Mouse (Mus musculus): Measurements from ENCODE around the gene Lemd2.
A peak's percentile ranks its signal among the peaks of the same experiment; 100 is the strongest.

Gene Lemd2

GRCm38 (mm10) chr17:27226701-27227100, 22.4 kb upstream of the Lemd2 start:
- DNase-seq = no peak

GRCm38 (mm10) chr17:27225801-27226200, 21.5 kb upstream of the Lemd2 start:
- no peak for DNase-seq

- DNase-seq = no peak
Observed at GRCm38 (mm10) chr17:27223821-27224220, 19.6 kb upstream of the Lemd2 start.

- DNase-seq = no peak
Observed at GRCm38 (mm10) chr17:27221562-27221961, 17.3 kb upstream of the Lemd2 start.

DNA sequence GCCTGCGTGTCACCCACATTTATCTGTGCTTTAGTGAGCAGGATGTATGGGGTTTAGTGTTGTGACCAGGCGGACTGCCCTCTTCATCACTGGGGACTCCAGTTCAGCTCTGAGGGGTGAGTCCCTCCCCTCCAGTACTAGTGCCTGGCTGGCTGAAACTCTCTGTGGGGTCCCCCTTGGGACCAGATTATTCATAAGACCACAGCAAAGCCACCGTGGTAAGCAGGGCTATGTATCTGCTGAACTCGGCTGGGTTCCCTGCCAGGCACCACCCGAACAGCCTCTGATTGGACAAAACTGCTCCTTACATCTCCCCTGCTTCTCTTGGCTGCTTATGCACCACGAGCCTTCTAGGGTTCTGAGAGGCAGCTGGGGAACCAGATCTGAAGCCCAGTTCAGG, 14.6 kb upstream of the Lemd2 start:
- DNase-seq = no peak

GRCm38 (mm10) chr17:27218364-27218763, 14.1 kb upstream of the Lemd2 start:
- no peak for DNase-seq

GRCm38 (mm10) chr17:27212768-27213525, 8.7 kb upstream of the Lemd2 start:
- peak; percentile 49 to 61 for DNase-seq

GRCm38 (mm10) chr17:27212006-27212405, 7.7 kb upstream of the Lemd2 start:
- DNase-seq = no peak

- DNase-seq = no peak
Observed at GRCm38 (mm10) chr17:27207113-27207707, 2.9 kb upstream of the Lemd2 start.

GRCm38 (mm10) chr17:27203358-27204074, 753 bp downstream of the Lemd2 start:
- peak; percentile 47 to 48 for DNase-seq

DNA sequence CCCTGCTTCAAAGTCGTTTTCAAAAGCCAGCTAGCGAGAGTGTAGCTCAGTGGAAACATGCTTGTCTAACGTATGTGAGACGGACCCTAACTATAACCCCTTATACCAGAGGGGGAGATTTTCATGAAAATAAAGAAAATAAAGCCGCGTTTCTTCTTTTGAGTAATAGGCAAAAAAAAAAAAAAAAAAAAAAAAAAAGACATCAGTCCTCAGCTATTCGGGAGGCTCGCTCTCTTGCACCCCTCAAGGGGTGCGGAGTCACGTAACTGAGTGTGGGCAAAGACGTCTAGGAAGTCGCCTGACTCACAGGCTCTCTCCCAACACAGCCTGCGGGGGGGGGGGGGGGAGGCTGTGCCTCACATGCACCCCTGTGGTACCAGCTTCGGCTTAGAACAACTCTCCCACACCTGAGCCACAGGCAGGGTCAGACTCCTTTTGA, 1.3 kb downstream of the Lemd2 start:
- no peak for DNase-seq

GRCm38 (mm10) chr17:27201981-27202380, 2.3 kb downstream of the Lemd2 start:
- no peak for DNase-seq

- DNase-seq = no peak
Observed at GRCm38 (mm10) chr17:27200801-27201200, 3.5 kb downstream of the Lemd2 start.

- no peak for DNase-seq
Observed at GRCm38 (mm10) chr17:27199864-27200263, 4.4 kb downstream of the Lemd2 start.

- DNase-seq = no peak
Observed at GRCm38 (mm10) chr17:27199205-27199604, 5.1 kb downstream of the Lemd2 start.

DNA sequence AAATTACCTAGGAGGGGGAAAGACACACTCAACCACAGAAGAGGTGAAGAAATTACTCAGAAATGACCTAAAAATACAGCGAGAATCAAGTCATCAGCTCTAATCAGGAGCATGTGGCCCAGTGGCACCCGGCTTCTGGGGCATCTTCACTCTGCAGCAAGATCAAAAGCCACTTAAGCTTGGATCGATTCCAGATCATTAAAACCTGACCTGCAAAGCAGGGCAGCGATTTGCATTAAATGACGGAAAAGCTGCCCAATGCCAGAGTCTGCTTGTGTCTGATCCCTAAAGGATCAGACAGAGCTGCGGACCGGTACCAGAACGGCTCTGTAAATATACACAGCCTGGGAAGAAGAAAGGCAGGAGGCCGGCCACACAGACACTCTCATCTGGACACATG, 8.1 kb downstream of the Lemd2 start:
- DNase-seq = no peak

- DNase-seq = no peak
Observed at GRCm38 (mm10) chr17:27194258-27195185, 9.7 kb downstream of the Lemd2 start.

DNA sequence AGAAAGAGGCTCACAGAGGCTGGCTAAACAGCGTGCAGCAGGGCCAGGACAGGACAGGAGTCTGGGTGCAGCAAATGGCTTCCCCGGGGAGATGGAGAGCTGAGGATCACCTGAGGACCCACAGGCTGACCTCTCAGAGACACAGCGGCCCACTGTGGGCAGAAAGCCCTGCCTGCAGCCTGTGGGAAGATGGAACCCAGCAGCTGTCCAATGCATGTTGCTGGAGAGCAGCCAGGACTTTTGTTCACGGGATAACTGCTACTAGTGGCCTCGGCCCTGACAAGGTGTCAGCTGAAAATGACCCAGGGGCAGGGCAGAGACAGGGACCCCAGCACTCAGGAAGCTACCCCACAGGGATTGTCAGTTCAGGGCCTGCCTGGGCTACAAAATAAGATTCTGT, 12.5 kb downstream of the Lemd2 start:
- DNase-seq = peak in 1 of 2 experiments; percentile 38

- DNase-seq = no peak
Observed at GRCm38 (mm10) chr17:27191189-27191588, 13.1 kb downstream of the Lemd2 start.

DNA sequence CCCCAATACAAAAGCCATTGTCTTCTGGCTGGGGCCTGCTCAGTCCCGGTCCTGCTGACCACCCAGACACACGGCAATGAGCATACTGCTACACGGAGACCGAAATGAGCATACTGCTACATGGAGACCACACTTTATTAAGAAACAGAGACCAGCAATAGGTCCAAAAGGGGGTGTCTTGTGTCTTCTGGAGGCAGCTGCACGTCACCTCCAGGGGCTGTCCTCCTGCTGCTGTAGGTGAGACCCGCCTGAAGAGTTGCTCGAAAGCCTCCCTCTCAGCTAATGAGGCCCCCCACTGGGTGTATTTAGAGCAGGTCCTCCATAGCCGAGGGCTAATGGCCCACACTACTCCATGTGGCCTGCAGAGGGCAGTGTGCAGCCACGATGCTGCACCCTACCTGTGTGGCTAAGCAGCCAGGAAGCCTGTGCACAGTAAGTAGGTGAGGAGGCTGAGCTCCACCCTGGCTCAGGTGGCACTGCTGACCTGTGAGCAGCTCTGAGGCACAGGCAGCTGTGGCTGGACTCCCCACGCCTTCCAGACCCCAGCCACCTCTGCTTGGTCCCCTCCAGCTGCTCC, 14.5 kb downstream of the Lemd2 start:
- DNase-seq = peak; percentile 84 to 86

DNA sequence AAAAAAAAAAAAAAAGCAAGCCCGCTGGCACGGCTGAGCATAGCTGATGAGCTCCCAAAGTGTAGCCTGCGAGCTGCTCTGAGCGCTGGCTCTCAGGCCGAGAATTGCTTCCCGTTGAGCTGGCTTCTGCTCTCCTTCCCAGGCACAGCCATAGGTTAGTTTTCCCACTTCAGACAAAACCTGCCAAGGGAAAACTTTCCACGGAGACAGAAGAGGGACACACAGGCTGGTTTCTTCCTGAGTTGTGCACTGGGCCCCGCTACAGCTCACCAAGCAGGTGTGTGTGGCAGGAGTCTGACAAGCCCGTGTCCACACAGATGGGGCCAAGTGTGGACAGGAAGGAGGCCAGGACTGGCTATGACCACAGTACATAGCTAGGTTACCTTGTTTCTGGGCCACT, 15.4 kb downstream of the Lemd2 start:
- peak; percentile 43 to 44 for DNase-seq

GRCm38 (mm10) chr17:27187059-27187458, 17.2 kb downstream of the Lemd2 start:
- no peak for DNase-seq

Data from cerebellum, postnatal 36 days (tissue).